Mouse (Mus musculus): ENCODE measurements around the gene P2ry6.

Gene P2ry6

DNA sequence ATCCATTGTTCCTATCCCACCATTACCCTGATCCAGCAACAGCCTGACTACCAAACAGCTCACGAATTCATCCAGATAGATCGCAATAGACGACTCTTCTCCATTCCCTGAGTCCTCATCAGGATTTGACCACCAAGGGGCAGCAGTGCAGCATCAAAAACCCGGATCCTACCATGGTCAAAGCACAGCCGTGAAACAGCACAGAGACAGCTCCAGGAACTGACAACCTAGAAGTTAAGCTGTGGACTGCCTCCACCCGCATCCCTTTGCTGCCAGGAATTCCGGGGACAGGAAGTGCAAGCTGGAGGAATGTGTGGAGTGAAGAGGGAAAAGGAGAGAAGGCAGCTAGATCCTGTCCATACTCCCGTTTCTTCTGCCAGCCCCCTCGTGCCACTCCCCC is 13.6 kb upstream of the P2ry6 start:
- DNase-seq (ENCODE audit: low spot score), result peak; percentile 76

DNA sequence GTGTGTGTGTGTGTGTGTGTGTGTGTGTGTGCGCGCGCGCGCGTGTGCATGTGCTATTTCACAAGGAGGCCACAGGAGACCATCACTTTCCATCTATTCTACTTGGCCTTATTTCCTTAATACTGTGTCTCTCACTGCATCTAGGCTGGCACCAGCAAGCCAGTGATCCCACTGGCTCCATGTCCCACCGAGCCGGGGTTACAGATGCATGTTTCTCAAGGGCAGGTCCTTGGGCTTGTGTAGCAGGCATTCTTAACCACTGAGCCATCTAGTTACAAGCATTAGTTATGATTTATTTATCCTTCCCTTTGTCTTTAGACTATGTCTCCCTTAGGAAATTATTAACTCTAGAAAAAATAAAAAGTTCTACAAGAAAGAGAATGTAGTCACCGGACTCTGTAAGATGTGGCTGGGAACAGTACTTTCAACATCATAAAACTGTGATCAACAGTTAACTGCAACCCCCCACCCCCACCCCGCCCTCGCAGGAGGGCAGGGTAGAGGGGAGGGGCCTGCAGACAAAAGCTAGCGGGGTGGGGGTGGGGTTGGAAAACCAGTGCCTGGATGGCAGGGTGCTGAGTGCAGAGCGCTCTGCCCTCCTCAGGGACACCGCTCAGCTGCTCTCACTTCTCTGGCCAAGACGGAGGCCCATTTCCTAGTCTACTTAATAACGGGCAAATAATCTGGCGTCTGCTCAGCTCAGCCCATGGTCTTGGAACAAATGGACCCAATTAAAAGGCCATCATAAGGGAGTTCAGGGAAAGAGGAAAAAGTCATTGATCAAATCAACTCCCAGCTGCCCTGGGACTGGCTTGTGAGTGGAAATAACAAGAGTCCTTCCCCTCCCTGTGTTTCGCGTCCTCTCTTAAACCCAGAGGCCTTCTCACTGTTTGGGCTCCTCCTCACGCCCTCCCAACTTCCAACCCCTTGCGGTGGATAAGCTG is 10.3 kb upstream of the P2ry6 start:
- DNase-seq (ENCODE audit: low spot score), result no peak

DNA sequence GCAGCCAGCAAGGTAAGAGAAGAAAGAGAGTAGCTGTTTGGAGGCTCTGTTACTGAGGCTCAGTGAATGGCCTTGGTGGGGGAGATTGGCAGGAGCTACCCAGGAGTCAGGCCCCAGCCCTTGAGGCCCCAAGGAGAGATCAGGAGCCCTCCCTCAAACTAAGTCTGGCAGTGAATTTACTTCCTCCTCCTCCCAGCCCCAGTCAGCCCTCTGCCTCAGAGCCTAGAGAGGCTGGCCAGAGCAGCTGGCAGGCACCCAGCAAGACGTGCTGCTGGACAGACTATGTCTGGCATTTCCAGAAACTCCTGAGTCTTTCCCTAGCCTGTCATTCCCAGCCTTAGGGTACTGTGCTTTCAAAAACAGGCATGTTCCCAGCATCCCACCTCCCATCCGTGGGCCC is 4.7 kb upstream of the P2ry6 start:
- DNase-seq (ENCODE audit: low spot score), result peak; percentile 69

DNA sequence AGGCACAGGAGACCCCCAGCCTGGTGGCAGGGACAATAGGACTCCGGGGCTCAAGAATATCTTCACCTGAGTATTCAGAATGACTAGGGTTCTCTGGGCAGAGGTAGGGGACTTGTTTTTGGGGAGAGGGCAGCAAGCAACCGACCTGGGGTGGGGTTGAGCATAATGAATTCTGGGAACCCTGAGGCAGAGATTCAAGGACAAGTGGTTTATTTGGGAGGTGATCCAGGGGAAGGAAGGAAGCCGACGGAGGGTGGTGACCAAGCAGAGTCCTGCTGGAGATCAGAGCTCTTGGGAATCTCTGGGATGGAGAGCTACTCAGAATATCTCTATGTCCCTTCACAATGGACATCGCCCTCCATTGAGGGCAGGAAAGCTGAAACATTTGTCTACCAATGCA is 3.7 kb upstream of the P2ry6 start:
- no peak for DNase-seq (ENCODE audit: low spot score)

DNA sequence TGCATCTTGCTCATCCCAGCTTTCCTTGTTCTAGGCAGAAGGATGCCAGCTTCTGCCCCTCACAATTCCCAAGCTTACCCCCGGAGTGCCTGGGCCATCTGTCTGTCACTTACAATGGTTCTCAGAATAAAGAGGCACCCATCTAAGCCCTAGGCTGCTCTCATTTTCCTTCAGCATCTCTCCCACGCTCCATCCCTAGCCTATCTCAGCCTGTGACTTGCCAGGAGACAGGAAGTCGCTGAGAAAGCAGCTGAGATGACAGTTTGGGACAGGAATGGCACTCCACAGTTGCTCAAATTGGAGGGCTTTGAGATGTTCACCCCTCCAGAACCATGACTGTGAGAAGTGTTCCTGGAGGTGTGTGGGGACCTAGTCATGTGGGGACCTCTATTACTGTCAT is 1.6 kb downstream of the P2ry6 start:
- no peak for DNase-seq (ENCODE audit: low spot score)

DNA sequence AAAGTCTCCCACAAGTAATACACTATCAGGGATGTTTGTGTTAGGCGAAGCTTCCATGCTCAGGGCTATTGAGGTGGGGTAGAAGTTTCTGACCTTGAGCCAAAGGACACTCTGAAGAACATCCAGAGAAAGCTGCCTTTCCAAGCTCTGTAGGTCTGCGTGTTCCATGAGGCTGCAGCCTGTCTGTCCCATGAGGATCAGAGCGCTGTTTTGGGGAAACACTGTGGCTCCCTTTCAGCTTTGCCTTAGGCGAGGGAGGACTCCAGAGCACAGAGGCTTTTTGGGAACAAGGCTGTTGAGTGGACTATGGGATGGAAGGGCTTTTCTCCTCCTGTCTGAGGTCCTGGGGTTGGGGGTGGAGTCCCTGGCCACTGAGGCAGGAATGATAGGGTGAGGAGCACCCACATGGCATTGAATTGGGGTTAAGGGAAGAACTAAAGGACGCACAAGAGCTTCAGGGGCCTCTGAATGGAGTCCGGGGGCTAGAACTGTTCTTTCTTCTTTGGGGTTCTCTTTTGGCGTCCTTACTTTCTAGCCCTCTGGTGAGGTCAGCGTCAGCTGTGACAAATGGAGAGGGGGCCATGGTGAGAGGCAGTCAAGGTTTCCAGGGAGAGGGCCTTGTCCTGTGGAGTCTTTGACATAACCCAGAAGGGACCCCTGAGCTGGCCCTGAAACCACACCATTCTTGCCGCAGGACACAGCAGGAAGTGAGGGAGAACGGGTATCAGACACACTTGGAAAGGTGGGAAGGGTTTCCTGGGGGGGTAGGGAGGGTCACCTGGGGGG is 5.4 kb downstream of the P2ry6 start:
- DNase-seq (ENCODE audit: low spot score), result no peak

DNA sequence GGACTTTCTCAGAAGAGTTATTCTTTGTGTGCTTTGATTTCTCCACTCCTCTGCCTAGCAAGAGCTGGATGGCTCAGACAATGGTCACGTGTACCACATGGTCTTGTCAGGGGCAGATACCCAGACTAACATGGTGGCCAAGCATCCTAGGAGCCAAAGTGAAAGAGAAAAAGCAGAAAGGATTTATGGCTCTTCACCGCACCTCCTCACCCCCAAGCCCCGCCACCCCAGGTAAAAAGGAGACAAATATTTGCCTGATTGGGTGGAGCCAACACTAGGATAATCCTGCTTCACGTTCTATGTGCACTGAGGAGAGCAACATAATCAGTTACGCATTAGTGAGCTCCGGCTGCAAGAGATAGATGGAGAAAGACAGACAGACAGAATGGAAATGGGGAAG is 6.1 kb downstream of the P2ry6 start:
- DNase-seq (ENCODE audit: low spot score), result no peak

DNA sequence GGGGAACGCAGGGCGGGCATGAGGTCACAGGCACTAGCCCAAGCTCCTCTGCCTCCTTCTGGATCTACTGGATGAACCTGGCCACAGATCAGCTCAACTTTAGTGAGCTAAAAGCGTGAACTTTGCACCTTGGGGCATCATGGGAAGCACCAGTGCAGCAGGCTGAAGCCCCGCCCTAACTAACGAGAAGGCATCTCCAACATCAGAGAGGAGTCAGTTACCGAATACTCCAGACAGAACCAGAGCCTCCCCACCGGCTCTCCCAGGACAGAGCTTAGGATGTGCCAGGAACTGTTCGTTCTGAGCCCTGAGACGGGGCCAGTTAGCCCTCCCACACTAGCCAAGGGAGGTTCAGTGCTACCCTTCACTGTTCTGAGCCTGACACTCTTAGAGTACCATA is 6.6 kb downstream of the P2ry6 start:
- DNase-seq (ENCODE audit: low spot score), result no peak

DNA sequence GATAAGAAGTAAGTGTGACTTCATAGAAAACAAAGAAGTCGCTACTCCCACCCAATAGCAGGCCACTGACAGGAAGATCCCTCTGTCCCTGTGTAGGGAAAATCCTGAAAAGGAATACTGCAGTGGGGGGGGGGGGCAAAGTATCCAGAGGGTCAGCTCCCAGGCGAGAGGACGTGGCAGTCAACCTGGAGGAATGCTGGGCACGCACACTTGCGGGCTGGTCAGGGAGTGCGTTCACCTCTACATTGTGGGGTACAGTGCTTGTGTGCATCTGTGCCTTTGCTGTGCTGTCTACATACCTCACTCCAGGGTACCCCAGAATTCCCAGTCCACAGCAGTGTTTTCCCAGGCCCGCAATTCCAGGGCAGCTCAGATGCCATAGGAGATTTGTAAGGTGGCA is 8.4 kb downstream of the P2ry6 start:
- DNase-seq (ENCODE audit: low spot score), result no peak

DNA sequence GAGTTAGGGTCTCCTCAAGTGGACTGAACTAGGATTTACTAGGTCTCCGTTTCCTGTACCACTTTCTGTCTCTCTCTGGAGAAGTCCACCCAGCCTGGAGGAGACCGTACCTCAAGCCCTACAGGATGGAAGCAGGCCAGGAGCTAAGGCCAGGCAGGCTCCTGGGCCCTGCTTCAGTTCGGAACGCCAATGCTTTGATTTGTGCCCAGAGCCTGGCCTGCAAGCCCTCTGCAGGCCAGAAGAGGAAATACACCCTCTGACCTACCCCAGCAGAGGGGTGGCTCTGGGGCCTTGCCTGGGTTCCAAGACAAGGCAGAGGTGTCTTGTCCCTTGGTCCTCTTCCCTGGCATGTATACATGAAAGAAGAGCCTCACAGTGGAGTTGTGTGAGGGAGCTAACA is 9.4 kb downstream of the P2ry6 start:
- peak; percentile 38 for DNase-seq (ENCODE audit: low spot score)

DNA sequence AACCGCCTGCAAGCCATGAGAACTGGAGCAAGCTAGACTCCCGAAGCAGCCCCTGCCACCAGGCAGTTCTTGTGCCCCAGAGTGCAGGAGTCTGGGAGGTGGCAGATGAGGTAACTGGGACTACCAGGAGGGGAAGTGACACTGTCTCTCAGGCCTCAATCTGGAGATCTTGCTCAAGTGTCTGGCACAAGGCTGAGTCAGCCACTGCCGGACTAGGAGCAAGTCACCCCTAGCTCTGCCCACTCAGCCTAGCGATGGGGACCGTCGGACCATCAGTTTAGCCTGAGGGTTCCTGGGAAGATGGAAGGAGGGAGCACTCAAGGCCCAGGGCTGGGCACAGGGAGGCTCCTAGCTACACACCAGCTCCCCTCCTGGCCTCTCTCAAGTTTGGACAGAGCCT is 10.2 kb downstream of the P2ry6 start:
- DNase-seq (ENCODE audit: low spot score), result peak; percentile 42

DNA sequence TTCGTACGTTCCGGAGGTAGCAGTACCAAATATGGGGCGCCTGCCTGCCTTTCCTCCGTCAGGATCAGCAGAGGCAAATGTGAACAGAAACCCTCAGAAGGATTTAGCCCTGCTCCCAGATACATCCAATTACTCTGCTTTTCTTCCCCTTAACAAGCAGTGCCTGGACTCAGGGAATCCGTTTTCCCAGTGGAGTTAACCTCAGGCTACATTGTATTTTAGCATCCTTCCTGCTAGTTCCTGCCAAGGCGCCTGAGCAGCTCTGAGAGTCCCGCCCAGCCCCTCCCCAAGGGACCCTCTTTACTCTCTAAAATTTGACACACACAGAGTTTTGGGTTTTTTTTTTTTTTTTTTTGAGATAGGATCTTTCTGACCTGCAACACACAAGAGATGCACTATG is 11.1 kb downstream of the P2ry6 start:
- DNase-seq (ENCODE audit: low spot score), result peak; percentile 64

DNA sequence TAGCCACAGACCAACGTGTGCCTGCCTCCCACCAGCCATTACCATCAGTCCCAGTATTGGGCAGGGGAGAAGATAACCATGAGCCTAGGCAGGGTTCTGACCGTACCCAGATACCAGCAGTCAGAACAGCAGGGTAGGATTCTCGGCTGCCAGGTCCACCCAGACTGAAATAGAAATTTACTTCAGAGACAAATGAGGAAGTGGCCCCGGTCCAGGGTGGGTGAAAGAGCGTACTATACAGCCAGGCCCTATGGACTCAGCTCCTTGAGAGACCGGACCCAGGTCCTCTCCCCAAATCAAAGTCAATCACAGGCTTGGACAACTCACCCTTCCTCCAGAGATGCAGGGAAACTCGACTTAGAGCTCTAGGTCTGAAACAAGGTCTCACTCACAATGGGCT is 13.3 kb downstream of the P2ry6 start:
- no peak for DNase-seq (ENCODE audit: low spot score)

DNA sequence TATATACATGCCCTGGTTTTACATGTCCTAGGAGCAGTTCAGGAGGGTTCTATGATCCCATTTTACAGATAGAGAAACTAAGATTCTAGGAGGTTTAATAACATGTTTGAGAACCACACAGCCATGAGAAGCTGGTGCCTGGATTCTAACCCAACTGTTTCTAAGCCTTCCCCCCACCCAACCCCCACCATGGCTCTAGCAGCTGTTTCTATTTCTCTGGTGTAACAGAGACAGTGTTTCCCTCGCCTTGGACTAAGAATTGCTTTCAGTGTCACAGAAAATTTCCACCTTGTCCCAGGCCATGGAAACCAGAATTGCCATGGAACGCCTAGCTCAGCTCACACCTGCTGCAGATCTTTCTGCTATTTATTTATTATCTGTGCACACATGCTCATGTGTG is 14.0 kb downstream of the P2ry6 start:
- no peak for DNase-seq (ENCODE audit: low spot score)

DNA sequence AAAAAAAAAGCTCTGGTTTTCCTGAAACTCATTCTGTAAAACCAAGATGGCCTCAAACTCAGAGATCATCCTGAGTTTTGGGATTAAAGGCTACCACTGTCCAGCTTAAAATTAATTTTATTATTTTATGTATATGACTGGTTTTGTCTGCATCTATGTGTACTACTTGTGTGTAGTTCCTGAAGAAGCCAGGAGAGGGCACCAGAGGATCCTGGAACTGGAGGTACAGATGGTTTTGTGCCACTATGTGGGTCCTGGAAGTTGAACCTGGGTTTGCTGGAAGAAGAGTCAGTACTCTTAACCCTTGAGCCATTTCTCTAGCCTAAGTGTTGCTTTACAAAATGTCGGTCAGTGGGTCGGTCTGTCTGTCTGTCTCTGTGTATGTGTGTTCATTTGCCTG is 16.0 kb downstream of the P2ry6 start:
- DNase-seq (ENCODE audit: low spot score), result no peak

DNA sequence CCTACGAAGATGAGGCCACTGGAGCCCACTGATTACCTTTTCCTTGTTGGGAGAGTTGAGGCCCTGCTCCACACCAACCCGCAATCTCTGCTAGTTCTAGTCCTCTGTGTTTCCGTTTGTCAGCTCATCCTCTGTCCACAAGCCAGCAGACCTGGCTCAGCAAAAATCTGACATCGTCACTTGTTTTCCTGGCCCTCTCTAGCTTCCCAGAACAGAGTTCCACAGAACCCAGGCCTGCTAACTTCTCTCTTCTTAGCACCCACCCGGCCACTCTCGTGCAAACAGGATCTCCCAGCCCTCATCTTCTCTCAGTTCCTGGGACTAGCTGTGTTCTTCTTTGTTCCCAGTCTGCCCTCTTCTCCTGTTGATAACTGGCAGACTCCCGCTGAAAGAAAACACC is 21.8 kb downstream of the P2ry6 start:
- DNase-seq (ENCODE audit: low spot score), result no peak

DNA sequence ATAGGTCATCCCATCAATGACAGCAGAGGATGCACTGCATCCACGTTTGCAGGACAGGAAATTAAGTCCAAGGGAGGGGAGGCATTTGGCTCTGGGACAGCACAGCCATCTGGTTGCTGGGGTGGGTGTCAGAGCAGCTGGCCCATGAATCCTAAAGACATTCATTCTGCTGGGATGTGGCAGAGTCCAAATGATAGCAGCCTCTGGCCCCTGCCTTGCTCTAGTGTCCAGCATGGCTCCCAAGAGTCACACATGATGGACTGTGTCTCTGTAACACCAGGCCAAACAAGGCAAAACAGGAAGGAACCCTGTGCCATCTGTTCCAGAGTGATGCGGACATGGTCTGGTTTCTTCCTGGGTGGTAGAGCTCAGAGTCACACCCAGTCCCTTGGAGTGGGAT is 22.5 kb downstream of the P2ry6 start:
- DNase-seq (ENCODE audit: low spot score), result peak; percentile 40

DNA sequence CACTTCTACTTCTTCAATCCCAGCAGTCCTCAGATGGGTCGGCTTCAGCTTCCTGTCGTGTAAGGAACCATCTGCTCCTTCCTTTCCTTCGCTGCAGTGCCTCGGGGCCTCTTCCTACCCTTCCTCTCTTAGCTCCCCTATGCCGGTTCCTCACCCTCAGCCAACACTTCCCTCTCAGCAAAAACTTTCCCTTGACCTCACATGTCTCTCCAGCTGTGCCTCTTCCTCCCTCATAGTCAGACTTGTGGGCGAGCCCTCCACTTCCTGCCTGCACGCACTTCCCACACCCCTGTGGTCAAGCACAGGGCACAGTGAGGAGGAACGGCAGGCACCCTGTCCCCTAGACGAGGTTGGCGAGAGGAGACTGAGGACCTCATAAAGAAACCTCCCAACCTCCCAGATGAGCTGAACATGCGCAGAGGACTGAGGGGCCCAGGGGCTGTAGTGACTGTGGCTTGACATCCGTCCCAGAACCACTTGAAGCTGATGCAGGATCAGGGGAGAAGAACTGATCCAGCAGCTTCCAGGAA is 23.9 kb downstream of the P2ry6 start:
- no peak for DNase-seq (ENCODE audit: low spot score)

DNA sequence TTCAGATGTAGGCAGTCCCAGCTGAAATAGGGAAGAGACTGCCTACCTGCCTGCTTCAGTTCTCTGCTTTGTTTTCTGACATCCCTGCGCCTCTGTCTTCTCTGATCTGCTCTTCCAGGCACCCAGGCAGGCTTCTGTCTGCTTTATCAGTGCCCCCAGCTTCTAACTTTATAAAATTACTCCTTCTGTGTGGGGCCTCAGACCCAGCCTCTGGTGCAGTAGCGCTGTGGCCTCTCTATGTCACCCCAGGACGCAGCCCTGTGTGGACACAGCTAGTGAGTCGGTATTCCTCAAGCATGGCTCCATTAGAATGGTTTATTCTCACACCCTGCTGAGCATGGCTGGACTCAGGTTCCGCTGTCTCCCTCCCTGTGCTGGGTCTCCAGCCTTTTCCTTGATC is 24.4 kb downstream of the P2ry6 start:
- DNase-seq (ENCODE audit: low spot score), result no peak

DNA sequence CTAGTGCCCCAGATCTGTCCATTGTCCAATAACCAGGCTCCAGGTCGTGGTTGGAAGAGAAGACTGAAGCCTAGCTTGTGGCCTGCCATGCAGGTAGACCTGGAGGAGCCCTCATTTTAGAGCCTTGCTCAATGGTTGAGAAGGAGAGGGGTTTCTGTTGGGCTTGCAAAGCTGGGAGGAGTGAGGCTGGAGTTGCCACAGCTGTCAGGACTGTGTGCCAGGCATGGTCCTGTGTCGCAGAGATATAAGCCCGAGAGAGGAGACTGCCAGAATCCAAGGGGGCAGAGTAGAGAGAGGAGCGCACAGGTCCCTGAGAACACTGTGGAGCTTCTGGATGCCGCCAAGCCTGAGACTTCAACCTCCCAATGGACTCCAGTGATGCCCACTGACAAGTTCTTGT is 29.7 kb downstream of the P2ry6 start:
- no peak for DNase-seq (ENCODE audit: low spot score)

DNA sequence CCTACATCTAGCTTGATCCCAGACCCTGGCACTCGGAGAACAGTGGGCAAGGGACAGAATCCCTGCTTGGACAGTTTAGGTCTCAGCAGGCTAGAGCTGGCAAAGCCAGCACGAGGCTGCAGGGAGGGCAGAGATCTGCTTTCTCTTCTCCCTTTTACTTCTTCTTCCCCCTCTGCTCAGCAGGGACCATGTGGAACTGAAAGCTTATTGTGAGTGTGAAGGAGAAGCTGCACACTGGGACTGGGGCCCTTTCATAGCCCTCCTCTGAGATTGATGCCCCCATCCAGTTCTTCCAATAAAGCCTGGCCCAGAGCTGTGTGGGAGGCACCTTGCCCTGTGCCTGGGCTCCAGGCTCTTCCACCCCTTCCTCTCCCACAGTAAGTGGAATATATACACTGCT is 30.1 kb downstream of the P2ry6 start:
- DNase-seq (ENCODE audit: low spot score), result no peak

DNA sequence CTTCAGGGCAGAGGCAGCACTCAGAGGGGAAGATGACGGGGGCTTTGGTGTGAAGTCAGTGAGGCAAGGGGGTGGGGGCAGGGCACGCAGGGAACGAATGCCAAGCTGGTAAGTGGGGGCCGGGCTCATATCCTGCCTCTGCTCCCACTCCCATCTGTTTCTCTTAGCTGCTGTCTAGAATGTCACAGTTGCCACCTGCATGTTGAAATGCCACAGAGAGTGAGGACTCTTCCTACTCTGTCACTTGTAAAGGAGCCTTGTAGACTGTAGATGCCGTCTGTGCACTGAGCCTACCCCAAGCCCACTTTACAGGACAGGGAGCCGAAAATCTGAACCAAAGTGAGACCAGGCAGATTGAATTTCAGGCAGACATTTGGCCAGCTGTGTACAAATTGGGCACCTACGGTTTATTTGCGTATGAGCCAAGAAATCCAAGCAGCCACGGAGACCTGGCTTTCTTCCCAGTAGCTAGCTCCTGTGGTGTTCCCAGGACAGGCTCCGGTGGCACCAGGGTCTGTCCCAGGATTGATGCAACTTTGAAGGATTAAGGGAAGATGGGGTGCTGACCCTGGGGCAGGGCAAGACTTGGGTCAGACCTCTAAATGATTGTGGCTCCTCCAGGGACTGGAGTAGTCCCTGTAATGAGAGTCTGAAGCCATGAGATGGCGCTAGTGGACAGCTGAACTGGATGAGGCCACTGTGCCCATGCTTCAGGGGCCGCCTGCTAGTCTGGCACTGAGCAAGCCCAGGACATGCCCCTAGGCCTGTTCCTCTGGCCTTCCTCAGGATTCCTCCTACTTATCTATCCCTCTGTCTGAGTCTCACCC is 31.4 kb downstream of the P2ry6 start:
- peak; percentile 83 for DNase-seq (ENCODE audit: low spot score)
